Mouse (Mus musculus): ENCODE results near the gene Pnpla2. TPM values are rescaled to one million over a fixed set of nuclear protein-coding genes. Genes with fewer than 3 reads are reported as not detected.
"Not testable (repeated sequence)": the region's sequence is repeated elsewhere in the genome, so short reads cannot be mapped to it uniquely, and the experiment has no call there.

The Pnpla2 gene
- total RNA-seq (2014; rRNA removed) (6.5 and 7.0 TPM in 2 replicates), polyA plus RNA-seq (2015; fragmentation: Nextera tagmentation; extraction: Ambion mirVana) (22.2 and 24.5 TPM in 2 replicates)

DNA sequence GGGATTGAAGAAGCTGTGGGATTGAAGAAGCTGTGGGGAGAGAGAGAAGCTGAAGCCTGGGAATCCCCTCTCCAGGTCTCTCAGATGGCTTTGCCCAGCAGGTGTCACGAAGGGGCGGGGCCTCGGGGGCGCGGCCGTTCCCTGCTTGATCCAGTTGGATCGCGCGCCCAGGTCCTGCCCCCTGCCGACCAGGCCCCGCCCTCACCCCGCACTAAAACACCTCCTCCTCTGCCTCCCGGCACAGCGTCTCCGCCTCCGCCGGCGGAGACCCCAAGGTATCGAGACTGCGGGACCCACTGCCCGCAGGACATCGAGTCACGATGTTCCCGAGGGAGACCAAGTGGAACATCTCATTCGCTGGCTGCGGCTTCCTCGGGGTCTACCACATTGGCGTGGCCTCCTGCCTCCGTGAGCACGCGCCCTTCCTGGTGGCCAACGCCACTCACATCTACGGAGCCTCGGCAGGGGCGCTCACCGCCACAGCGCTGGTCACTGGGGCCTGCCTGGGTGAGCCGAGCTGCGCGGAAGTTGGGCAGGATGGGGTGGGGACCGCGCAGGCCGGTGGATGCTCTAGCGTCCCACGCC is at the start of gene Pnpla2:
Gene Pnpla2 (plus strand): TSS at position 232 of the 585 bp plus-strand sequence.
- DNase-seq (ENCODE audit: low spot score) (peak; percentile 91), ATAC-seq (ENCODE audit: low FRiP score) (peak; percentile 81)
- Histone ChIP-seq H3K9ac (replicated peaks; ENCODE audit: low read length, poor library complexity, severe bottlenecking) (peak within 1 kb of the TSS; percentile 74), H3K4me3 (ENCODE audit: low read depth, low read length) (peak within 1 kb of the TSS; percentile 74), H3K27me3 (ENCODE audit: insufficient read depth, low read length) (no peaks in the 10 kb centered on the region), H3K27ac (ENCODE audit: low read depth, low read length) (peak within 1 kb of the TSS; percentile 76), H3K36me3 (ENCODE audit: insufficient read depth, low read length) (peaks cover 35% of the 10 kb centered on the region), H3K4me1 (ENCODE audit: insufficient read depth, low read length) (peaks cover 5% of the 10 kb centered on the region; the same call in 1 of the 2 replicates), H3K9me3 (ENCODE audit: low read length) (no peaks in the 10 kb centered on the region), H3K4me2 (ENCODE audit: low read depth, low read length, poor library complexity, severe bottlenecking) (peak within 1 kb of the TSS; percentile 89)
- peak; percentile 45; the same call in 1 of the 2 replicates for TF ChIP-seq CTCF (IDR thresholded peaks at IDR 0.05)
- WGBS: under 1% methylated on average over 42 of the region's 45 CpGs

DNA sequence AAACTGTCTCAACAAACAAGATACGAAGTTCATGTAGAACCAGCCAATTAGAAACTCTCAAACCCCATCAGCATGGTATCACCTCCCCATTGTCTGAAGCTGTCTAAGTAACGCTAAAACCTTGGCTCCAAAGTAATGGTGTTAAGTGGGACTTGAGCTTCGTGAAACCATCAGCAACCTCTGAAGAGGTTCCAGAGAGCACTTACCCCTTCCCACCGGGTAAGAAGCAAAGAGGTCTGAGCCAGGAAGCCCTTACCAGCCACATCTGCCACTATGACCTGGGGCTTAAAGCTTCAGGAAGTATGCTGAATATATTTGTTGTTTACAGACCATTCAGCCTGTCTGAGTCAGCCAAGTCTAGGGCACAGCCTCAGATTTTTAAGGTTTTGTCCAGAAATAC is 49.5 kb upstream of the Pnpla2 start:
- Histone ChIP-seq H3K27ac (ENCODE audit: low read depth, low read length) (no peak overlapping the region), H3K4me1 (ENCODE audit: insufficient read depth, low read length) (no peaks in the 10 kb centered on the region), H3K36me3 (ENCODE audit: insufficient read depth, low read length) (peaks cover 34% of the 10 kb centered on the region), H3K4me2 (ENCODE audit: low read depth, low read length, poor library complexity, severe bottlenecking) (no peak overlapping the region), H3K9ac (replicated peaks; ENCODE audit: low read length, poor library complexity, severe bottlenecking) (no peak overlapping the region), H3K27me3 (ENCODE audit: insufficient read depth, low read length) (no peaks in the 10 kb centered on the region), H3K9me3 (ENCODE audit: low read length) (no peaks in the 10 kb centered on the region), H3K4me3 (ENCODE audit: low read depth, low read length) (no peak overlapping the region)
- WGBS: 85% methylated on average over 4 of the region's 4 CpGs
- ATAC-seq (ENCODE audit: low FRiP score): no peak
- DNase-seq (ENCODE audit: low spot score): no peak
- no peak for TF ChIP-seq CTCF (IDR thresholded peaks at IDR 0.05)

GRCm38 (mm10) chr7:141407670-141408069 is 47.3 kb upstream of the Pnpla2 start:
- DNase-seq (ENCODE audit: low spot score): not testable (repeated sequence)

DNA sequence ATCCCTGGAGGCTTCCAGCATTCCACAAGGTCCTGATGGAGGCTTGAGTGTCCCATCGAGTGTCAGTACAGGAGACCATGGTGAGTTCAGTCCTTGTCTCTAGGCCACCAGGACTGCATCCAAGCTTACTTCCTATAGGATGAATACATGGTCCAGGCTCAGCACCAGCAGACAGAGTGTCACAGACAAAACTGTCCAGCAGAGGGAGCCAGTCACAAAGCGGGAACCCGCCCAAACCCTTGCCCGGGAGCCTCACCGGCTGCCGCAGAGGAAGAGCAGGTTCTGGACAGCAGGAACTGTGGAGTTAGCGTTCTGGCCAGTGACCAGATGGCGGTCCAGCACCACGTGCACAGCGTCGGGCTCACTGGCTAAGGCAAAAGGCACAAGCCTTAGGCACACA is 46.2 kb upstream of the Pnpla2 start:
- 6% methylated on average over 11 of the region's 11 CpGs for WGBS
- no peak overlapping the region for H3K27ac ChIP-seq (ENCODE audit: low read depth, low read length)

More at GRCm38 (mm10) chr7:141407670-141408069, 47.3 kb upstream of the Pnpla2 start:
- not testable (repeated sequence) for H3K4me3 ChIP-seq (ENCODE audit: low read depth, low read length); H3K9ac ChIP-seq (replicated peaks; ENCODE audit: low read length, poor library complexity, severe bottlenecking); H3K4me1 ChIP-seq (ENCODE audit: insufficient read depth, low read length); H3K27ac ChIP-seq (ENCODE audit: low read depth, low read length); H3K9me3 ChIP-seq (ENCODE audit: low read length); ATAC-seq (ENCODE audit: low FRiP score); H3K4me2 ChIP-seq (ENCODE audit: low read depth, low read length, poor library complexity, severe bottlenecking); H3K27me3 ChIP-seq (ENCODE audit: insufficient read depth, low read length)
- 97% methylated on average over 7 of the region's 7 CpGs for WGBS
- H3K36me3 ChIP-seq (ENCODE audit: insufficient read depth, low read length): peaks cover 15% of the 10 kb centered on the region

GRCm38 (mm10) chr7:141410631-141411030 is 44.4 kb upstream of the Pnpla2 start:
- Histone ChIP-seq H3K4me3 (ENCODE audit: low read depth, low read length) (no peak overlapping the region), H3K4me2 (ENCODE audit: low read depth, low read length, poor library complexity, severe bottlenecking) (no peak overlapping the region), H3K27me3 (ENCODE audit: insufficient read depth, low read length) (no peaks in the 10 kb centered on the region), H3K36me3 (ENCODE audit: insufficient read depth, low read length) (peaks cover 15% of the 10 kb centered on the region; the same call in 1 of the 2 replicates), H3K4me1 (ENCODE audit: insufficient read depth, low read length) (no peaks in the 10 kb centered on the region), H3K27ac (ENCODE audit: low read depth, low read length) (no peak overlapping the region), H3K9ac (replicated peaks; ENCODE audit: low read length, poor library complexity, severe bottlenecking) (no peak overlapping the region), H3K9me3 (ENCODE audit: low read length) (no peaks in the 10 kb centered on the region)
- no peak for TF ChIP-seq CTCF (IDR thresholded peaks at IDR 0.05)
- WGBS: 91% methylated on average over 8 of the region's 8 CpGs
- ATAC-seq (ENCODE audit: low FRiP score): no peak
- DNase-seq (ENCODE audit: low spot score): no peak

More for the DNA sequence above, 46.2 kb upstream of the Pnpla2 start:
- Histone ChIP-seq H3K36me3 (ENCODE audit: insufficient read depth, low read length) (peaks cover 15% of the 10 kb centered on the region; the same call in 1 of the 2 replicates), H3K27me3 (ENCODE audit: insufficient read depth, low read length) (no peaks in the 10 kb centered on the region), H3K4me2 (ENCODE audit: low read depth, low read length, poor library complexity, severe bottlenecking) (no peak overlapping the region), H3K9ac (replicated peaks; ENCODE audit: low read length, poor library complexity, severe bottlenecking) (0 out of 2 replicates have a peak overlapping the region, but pooled peaks have one; percentile 5), H3K4me1 (ENCODE audit: insufficient read depth, low read length) (no peaks in the 10 kb centered on the region), H3K4me3 (ENCODE audit: low read depth, low read length) (no peak overlapping the region), H3K9me3 (ENCODE audit: low read length) (no peaks in the 10 kb centered on the region)
- DNase-seq (ENCODE audit: low spot score) (peak; percentile 84), ATAC-seq (ENCODE audit: low FRiP score) (peak; percentile 32; the same call in 1 of the 2 replicates)
- peak; percentile 89 for TF ChIP-seq CTCF (IDR thresholded peaks at IDR 0.05)

DNA sequence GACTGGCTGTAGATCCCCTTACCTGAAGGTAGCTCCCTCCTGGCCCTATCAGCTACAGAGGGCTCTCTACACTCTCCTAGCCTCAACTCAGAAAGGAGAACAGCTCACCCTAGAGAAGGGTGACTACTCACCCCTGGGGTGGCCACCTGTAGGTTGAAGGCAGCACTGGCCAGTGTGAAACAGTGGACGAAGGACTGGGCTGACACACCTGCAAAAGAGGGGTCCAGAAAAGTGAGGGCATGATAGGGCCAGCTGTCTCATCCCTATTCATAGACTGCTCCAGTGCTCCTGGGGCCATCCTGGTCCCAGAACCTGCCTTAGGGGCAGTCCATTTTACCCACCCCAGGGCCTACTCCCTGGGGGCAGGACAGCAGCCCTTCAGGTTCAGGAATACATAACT is 43.3 kb upstream of the Pnpla2 start:
- H3K4me3 ChIP-seq (ENCODE audit: low read depth, low read length): no peak overlapping the region
- no peaks in the 10 kb centered on the region for H3K27me3 ChIP-seq (ENCODE audit: insufficient read depth, low read length)
- no peak overlapping the region for H3K4me2 ChIP-seq (ENCODE audit: low read depth, low read length, poor library complexity, severe bottlenecking)
- no peak overlapping the region for H3K9ac ChIP-seq (replicated peaks; ENCODE audit: low read length, poor library complexity, severe bottlenecking)
- DNase-seq (ENCODE audit: low spot score): no peak
- no peak overlapping the region for H3K27ac ChIP-seq (ENCODE audit: low read depth, low read length)
- 90% methylated on average over 1 of the region's 1 CpGs for WGBS
- no peak for ATAC-seq (ENCODE audit: low FRiP score)
- H3K4me1 ChIP-seq (ENCODE audit: insufficient read depth, low read length): no peaks in the 10 kb centered on the region
- TF ChIP-seq CTCF (IDR thresholded peaks at IDR 0.05): no peak
- no peaks in the 10 kb centered on the region for H3K9me3 ChIP-seq (ENCODE audit: low read length)
- H3K36me3 ChIP-seq (ENCODE audit: insufficient read depth, low read length): peaks cover 15% of the 10 kb centered on the region; the same call in 1 of the 2 replicates

Measured in midbrain, postnatal 0 days (tissue).